Mouse (Mus musculus) liver, embryonic 12.5 days (tissue): ENCODE results near the gene 5730409E04Rik. TPM values are rescaled to one million over a fixed set of nuclear protein-coding genes. Genes with fewer than 3 reads are reported as not detected.

ENCODE experiments used
- ATAC-seq: fragments of 200-750 bp; cut with Nextera tagmentation; 2 replicates; pipeline ENCODE4 v1.8.0; 2017; ENCODE audit warnings: moderate number of reproducible peaks, mild to moderate bottlenecking, moderate library complexity
- H3K27ac ChIP-seq: fragments of 300-500 bp; sonication (generic); 2 replicates; pipeline ENCODE4 v1.5.1; 2016; ENCODE audit warnings: mild to moderate bottlenecking
- H3K27me3 ChIP-seq: fragments of 300-500 bp; sonication (generic); replicated peaks from 2 replicates; pipeline ENCODE4 v1.6.1; 2016; ENCODE audit warnings: mild to moderate bottlenecking, moderate library complexity
- H3K36me3 ChIP-seq: fragments of 300-500 bp; sonication (generic); 2 replicates; pipeline ENCODE4 v1.6.1; 2016; ENCODE audit warnings: mild to moderate bottlenecking, moderate library complexity
- H3K4me1 ChIP-seq: fragments of 300-500 bp; sonication (generic); 2 replicates; pipeline ENCODE4 v1.6.1; 2016
- H3K4me2 ChIP-seq: fragments of 300-500 bp; sonication (generic); 2 replicates; pipeline ENCODE4 v1.6.1; 2016; ENCODE audit warnings: mild to moderate bottlenecking, moderate library complexity
- H3K4me3 ChIP-seq: fragments of 300-500 bp; sonication (generic); 2 replicates; pipeline ENCODE4 v1.5.1; 2016; ENCODE audit warnings: mild to moderate bottlenecking, moderate library complexity
- H3K9ac ChIP-seq: fragments of 300-500 bp; sonication (generic); 2 replicates; pipeline ENCODE4 v1.6.1; 2016; ENCODE audit warnings: mild to moderate bottlenecking, moderate library complexity
- H3K9me3 ChIP-seq: fragments of 300-500 bp; sonication (generic); replicated peaks from 2 replicates; pipeline ENCODE4 v1.6.1; 2016; ENCODE audit warnings: mild to moderate bottlenecking, moderate library complexity
- WGBS: fragments of 180-500 bp; shearing (Covaris S2); methylation state at CpG from one replicate; pipeline ENCODE4 v1.1.7; 2016; ENCODE audit not compliant: insufficient replicate concordance; 5-methylcytosine and 5-hydroxymethylcytosine counted together
- polyA plus RNA-seq: library from polyadenylated mRNA; unstranded; fragments of >200 nt; fragmentation: Nextera tagmentation; extraction: Ambion mirVana; gene quantifications from 2 replicates; pipeline ENCODE4 v1.2.1, GENCODE M21; 2016

Gene 5730409E04Rik
- 0.26 and 0.44 TPM in 2 replicates for polyA plus RNA-seq

- Histone ChIP-seq H3K27me3 (peaks cover 28% of the 10 kb centered on the region), H3K9ac (peak within 1 kb of the TSS; percentile 59), H3K36me3 (no peaks in the 10 kb centered on the region), H3K27ac (no peak within 1 kb of the TSS), H3K4me1 (peaks cover 4% of the 10 kb centered on the region; the same call in 1 of the 2 replicates), H3K9me3 (no peaks in the 10 kb centered on the region), H3K4me3 (peak within 1 kb of the TSS; percentile 59), H3K4me2 (peak within 1 kb of the TSS; percentile 80)
- WGBS = 2% methylated on average over 48 of the region's 48 CpGs
- peak; percentile 51 for ATAC-seq
Observed at GRCm38 (mm10) chr4:126609606-126610181, at the start of gene 5730409E04Rik. Gene 5730409E04Rik, plus strand, starts transcription at chr4:126609818.

DNA sequence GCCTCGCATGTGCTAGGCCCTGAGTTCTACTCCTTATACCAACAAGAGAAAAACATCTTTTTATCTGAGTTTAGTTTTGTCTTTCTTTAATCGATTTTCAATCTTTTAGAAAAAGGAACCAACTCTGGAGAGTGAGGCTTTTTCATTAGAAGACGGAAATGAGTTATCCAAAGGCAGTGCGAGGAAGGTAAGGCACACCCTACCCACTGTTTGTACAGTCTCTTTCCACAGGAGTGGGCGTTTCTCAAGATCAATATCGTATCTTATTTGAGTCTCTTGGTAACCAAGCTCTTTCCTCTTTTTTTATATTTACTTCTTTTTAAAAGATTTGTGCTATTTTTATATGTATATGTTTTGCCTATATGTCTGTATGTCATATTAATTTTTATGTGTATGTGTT is 45.8 kb upstream of the 5730409E04Rik start:
- Histone ChIP-seq H3K4me2 (no peak overlapping the region), H3K36me3 (peaks cover 94% of the 10 kb centered on the region), H3K27ac (no peak overlapping the region), H3K4me3 (no peak overlapping the region), H3K4me1 (peaks cover 16% of the 10 kb centered on the region), H3K27me3 (no peaks in the 10 kb centered on the region), H3K9ac (no peak overlapping the region), H3K9me3 (no peaks in the 10 kb centered on the region)
- WGBS = 85% methylated on average over 6 of the region's 6 CpGs
- ATAC-seq = no peak

DNA sequence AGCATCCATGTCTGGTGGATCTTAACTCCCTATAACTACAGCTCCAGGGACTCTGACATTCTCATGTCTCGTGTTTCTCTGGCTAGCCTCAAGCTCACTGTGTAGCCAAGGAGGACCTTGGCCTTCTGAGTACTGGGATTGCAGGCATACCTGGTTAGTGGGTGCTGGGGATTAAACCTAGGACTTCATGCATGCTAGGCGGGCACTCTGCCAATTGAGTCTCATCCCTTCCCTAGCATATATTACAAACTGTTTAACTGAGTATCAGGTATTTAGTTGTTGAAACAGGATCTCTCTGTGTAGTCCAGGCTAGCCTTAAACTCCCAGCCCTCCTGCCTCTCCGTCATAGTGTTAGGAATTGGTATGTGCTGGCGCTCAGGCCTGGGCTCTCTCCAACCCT is 42.4 kb upstream of the 5730409E04Rik start:
- H3K9me3 ChIP-seq = no peaks in the 10 kb centered on the region
- H3K36me3 ChIP-seq = peaks cover 100% of the 10 kb centered on the region

GRCm38 (mm10) chr4:126569783-126570182 is 39.8 kb upstream of the 5730409E04Rik start:
- Histone ChIP-seq H3K4me1 (no peaks in the 10 kb centered on the region), H3K27ac (no peak overlapping the region), H3K36me3 (peaks cover 100% of the 10 kb centered on the region), H3K9me3 (0 out of 2 replicates have a peak, but pooled peaks cover 6% of the 10 kb centered on the region), H3K9ac (no peak overlapping the region), H3K4me2 (no peak overlapping the region), H3K4me3 (no peak overlapping the region), H3K27me3 (no peaks in the 10 kb centered on the region)
- 92% methylated on average over 3 of the region's 3 CpGs for WGBS
- ATAC-seq = no peak

More for the DNA sequence above, 42.4 kb upstream of the 5730409E04Rik start:
- Histone ChIP-seq H3K4me3 (no peak overlapping the region), H3K27ac (no peak overlapping the region), H3K4me2 (no peak overlapping the region), H3K27me3 (no peaks in the 10 kb centered on the region), H3K9ac (no peak overlapping the region), H3K4me1 (0 out of 2 replicates have a peak, but pooled peaks cover 6% of the 10 kb centered on the region)
- WGBS = 94% methylated on average over 4 of the region's 4 CpGs
- no peak for ATAC-seq

GRCm38 (mm10) chr4:126576281-126576680 is 33.3 kb upstream of the 5730409E04Rik start:
- H3K27me3 ChIP-seq = no peaks in the 10 kb centered on the region
- H3K9me3 ChIP-seq = 0 out of 2 replicates have a peak, but pooled peaks cover 6% of the 10 kb centered on the region
- H3K4me3 ChIP-seq = no peak overlapping the region
- H3K4me2 ChIP-seq = no peak overlapping the region
- WGBS = 92% methylated on average over 5 of the region's 5 CpGs
- H3K27ac ChIP-seq = no peak overlapping the region
- ATAC-seq = no peak
- peaks cover 100% of the 10 kb centered on the region for H3K36me3 ChIP-seq
- H3K9ac ChIP-seq = no peak overlapping the region
- no peaks in the 10 kb centered on the region for H3K4me1 ChIP-seq

DNA sequence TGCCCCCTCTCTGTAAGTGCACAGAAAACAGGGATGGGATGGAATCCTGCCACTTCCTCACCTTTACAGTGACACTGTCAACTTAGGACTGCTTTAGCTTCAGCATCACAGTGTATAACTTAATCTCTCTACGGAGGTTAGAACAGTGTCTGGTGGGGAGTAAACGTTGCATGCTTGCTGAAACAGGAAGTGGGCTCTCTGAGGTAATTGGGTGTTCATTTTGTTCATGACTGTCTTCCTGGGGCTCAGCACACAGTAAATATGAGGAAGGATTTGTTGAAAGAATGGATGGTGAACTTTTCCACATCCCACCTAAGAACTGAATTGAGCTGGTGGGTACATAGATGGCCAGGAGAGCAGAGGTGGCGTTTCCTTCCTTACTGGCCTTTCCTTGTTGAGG is 31.7 kb upstream of the 5730409E04Rik start:
- H3K9me3 ChIP-seq = 0 out of 2 replicates have a peak, but pooled peaks cover 6% of the 10 kb centered on the region
- WGBS = 70% methylated on average over 3 of the region's 3 CpGs
- H3K27me3 ChIP-seq = no peaks in the 10 kb centered on the region
- no peak overlapping the region for H3K4me3 ChIP-seq
- no peak overlapping the region for H3K4me2 ChIP-seq
- H3K27ac ChIP-seq = no peak overlapping the region
- no peak for ATAC-seq
- H3K4me1 ChIP-seq = no peaks in the 10 kb centered on the region
- peaks cover 100% of the 10 kb centered on the region for H3K36me3 ChIP-seq
- no peak overlapping the region for H3K9ac ChIP-seq

DNA sequence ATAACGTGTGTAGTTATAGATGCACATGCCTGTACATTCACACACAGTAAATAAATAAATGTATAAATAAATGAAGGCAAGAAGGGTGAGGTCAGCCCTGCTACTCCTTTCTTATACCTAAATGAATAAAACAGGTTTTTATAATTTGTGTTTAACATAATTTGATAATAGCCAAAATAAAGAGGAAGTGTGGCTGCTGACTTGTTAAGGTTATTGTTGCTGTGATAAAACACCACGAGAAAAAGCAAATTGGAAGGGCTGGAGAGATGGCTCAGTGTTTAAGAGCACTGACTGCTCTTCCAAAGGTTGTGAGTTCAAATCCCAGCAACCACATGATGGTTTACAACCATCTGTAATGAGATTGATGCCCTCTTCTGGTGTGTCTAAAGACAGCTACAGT is 30.5 kb upstream of the 5730409E04Rik start:
- 0 out of 2 replicates have a peak, but pooled peaks cover 6% of the 10 kb centered on the region for H3K9me3 ChIP-seq
- no peak overlapping the region for H3K4me2 ChIP-seq
- no peaks in the 10 kb centered on the region for H3K27me3 ChIP-seq
- H3K27ac ChIP-seq = no peak overlapping the region
- H3K36me3 ChIP-seq = peaks cover 100% of the 10 kb centered on the region
- 80% methylated on average over 2 of the region's 2 CpGs for WGBS
- no peak overlapping the region for H3K4me3 ChIP-seq
- no peak overlapping the region for H3K9ac ChIP-seq
- H3K4me1 ChIP-seq = no peaks in the 10 kb centered on the region
- ATAC-seq = no peak

DNA sequence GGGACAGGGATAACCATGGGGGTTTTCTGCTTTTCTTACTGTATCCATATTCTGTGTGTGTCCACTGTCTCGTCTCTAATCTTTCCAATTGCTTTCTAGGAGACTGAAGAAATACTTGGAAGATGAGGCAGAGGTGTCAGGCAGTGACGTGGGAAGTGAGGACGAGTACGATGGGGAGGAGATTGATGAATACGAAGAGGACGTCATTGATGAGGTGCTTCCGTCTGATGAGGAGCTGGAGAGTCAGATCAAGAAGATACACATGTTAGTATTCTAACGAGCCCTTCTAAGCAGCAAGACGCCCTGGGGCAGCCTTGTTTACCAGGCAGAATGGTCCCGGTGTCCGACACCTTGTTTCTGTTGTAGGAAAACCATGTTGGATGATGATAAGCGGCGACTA is 23.9 kb upstream of the 5730409E04Rik start:
- Histone ChIP-seq H3K36me3 (peaks cover 100% of the 10 kb centered on the region), H3K9me3 (peaks cover 3% of the 10 kb centered on the region; the same call in 1 of the 2 replicates), H3K4me3 (no peak overlapping the region), H3K4me2 (no peak overlapping the region), H3K9ac (no peak overlapping the region), H3K27me3 (no peaks in the 10 kb centered on the region), H3K4me1 (no peaks in the 10 kb centered on the region), H3K27ac (no peak overlapping the region)
- WGBS = 91% methylated on average over 13 of the region's 13 CpGs
- ATAC-seq = no peak

DNA sequence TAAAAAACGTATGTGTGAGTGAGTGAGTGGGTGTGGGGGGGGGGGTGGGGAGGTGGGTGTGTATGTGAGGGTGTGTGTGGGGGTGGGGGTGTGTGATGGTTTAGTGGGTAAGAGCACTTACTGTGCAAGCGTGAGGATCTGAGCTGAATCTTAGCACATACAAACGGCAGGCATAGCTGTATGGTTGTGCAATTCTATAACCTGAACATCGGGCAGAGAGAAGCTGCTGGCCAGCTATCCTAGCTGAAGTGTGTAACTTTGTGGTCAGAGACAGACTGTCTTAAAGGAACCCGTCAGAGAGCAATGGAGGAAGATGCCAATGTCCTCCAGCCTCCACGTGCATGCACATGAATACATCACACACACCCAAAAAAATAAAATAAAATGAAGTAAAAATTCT is 17.6 kb upstream of the 5730409E04Rik start:
- Histone ChIP-seq H3K4me3 (no peak overlapping the region), H3K36me3 (peaks cover 83% of the 10 kb centered on the region), H3K4me2 (no peak overlapping the region), H3K27ac (no peak overlapping the region), H3K9ac (no peak overlapping the region), H3K4me1 (no peaks in the 10 kb centered on the region), H3K9me3 (no peaks in the 10 kb centered on the region; the same call in 1 of the 2 replicates), H3K27me3 (no peaks in the 10 kb centered on the region)
- WGBS = 78% methylated on average over 6 of the region's 6 CpGs
- ATAC-seq = no peak

- no peak for ATAC-seq
- WGBS = 27% methylated on average over 8 of the region's 8 CpGs
- Histone ChIP-seq H3K4me1 (no peaks in the 10 kb centered on the region), H3K36me3 (peaks cover 2% of the 10 kb centered on the region), H3K4me3 (no peak overlapping the region), H3K9me3 (no peaks in the 10 kb centered on the region), H3K27me3 (peaks cover 7% of the 10 kb centered on the region; the same call in 1 of the 2 replicates), H3K9ac (no peak overlapping the region), H3K27ac (no peak overlapping the region), H3K4me2 (no peak overlapping the region)
Observed at GRCm38 (mm10) chr4:126599971-126600754, 9.5 kb upstream of the 5730409E04Rik start.

DNA sequence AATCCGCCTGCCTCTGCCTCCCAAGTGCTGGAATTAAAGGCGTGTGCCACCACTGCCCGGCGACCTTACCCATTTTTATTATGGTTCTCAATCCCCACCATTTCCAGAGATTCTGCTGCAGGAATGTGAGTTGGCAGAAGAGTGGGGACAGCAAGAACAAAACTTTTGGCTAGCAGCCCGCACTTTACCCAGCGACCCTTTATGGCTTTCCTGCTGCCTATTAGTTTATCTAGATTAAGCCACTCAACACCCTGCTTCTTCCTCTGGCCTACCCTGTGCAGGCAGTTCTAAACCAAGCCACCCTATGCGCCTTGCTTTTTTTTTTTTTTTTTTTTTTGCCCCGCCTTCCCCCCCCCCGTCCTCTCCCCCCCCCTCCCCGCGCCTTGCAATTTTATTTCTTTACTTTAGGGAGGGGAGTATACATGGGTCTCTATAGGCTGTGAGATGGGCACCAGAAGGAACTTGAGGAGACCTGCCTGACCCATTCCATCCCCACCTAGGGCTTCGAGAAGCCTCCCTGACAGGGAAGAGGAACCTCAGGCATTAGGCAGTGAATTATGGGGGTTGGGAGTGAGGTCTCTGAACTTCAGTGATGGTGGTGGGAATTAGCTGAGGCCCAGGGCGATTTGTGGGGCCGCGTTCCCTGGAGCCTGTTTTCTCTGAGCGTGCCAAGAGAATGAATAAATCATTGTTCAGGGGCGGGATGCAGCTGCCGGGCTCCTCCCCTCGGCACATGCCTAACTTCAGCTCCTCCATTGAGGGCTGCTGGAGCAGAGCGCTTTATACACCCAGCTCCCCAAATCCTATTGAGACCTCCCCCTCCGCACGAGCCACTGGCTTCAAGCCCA is 7.8 kb upstream of the 5730409E04Rik start:
- H3K9me3 ChIP-seq = no peaks in the 10 kb centered on the region
- no peak overlapping the region for H3K9ac ChIP-seq
- H3K27me3 ChIP-seq = peaks cover 7% of the 10 kb centered on the region; the same call in 1 of the 2 replicates
- H3K4me1 ChIP-seq = no peaks in the 10 kb centered on the region
- 39% methylated on average over 18 of the region's 22 CpGs for WGBS
- H3K4me3 ChIP-seq = no peak overlapping the region
- no peaks in the 10 kb centered on the region for H3K36me3 ChIP-seq
- H3K27ac ChIP-seq = no peak overlapping the region
- no peak for ATAC-seq
- H3K4me2 ChIP-seq = 0 out of 2 replicates have a peak overlapping the region, but pooled peaks have one; percentile 12
